ENCODE assay signal across 8 mouse cellular contexts in the genomic region with DNA sequence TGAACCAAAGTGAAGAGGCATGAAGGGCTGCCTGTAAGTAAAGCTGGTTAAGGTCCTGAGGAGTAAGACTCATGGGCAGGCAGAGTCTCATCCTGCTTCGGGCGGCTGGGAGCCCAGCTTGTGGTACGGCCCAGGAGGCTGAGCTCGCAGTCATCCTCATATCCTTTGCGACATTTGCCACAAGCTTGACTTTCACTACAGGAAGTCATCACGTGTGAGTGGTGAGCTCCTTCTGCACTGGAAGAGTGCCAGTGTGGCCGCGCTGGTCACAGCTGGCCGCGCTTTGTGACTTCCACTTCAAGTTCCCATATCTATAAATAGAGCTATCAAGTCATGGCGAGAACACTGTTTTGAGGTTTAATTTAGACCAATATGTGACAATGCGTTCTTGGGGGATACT. TPM values are rescaled to one million over a fixed set of nuclear protein-coding genes. Genes with fewer than 3 reads are reported as not detected.
DNase-seq lines count a peak whose midpoint lies in the region; ATAC-seq and TF ChIP-seq lines count a peak whose summit lies in the region.

No protein-coding gene starts in this region.

- TF ChIP-seq POLR2A in cerebellum, adult 2 months (IDR thresholded peaks at IDR 0.05; ENCODE audit: borderline replicate concordance, insufficient read depth, low read length): no peak

- H3K27me3 ChIP-seq in cerebellum, adult 2 months (ENCODE audit: control insufficient read depth, insufficient read depth, low read length): no peaks in the 10 kb centered on the region
- no peaks in the 10 kb centered on the region for H3K27me3 ChIP-seq in C2C12 (ENCODE audit: control insufficient read depth, insufficient read depth, insufficient read length)
- H3K27me3 ChIP-seq in liver, embryonic 13.5 days: 0 out of 2 replicates have a peak, but pooled peaks cover 4% of the 10 kb centered on the region

- H3K9ac ChIP-seq in liver, embryonic 13.5 days: no peak overlapping the region

- H3K9me3 ChIP-seq in liver, embryonic 13.5 days (replicated peaks): no peaks in the 10 kb centered on the region

- no peak overlapping the region for H3ac ChIP-seq in C2C12 (ENCODE audit: control insufficient read depth, insufficient read length, low read depth)

- no peak overlapping the region for H3K27ac ChIP-seq in cerebellum, adult 2 months (ENCODE audit: insufficient read depth, low read length)
- no peak overlapping the region for H3K27ac ChIP-seq in liver, embryonic 13.5 days

- H3K79me2 ChIP-seq in C2C12 (ENCODE audit: control insufficient read depth, insufficient read depth): no peaks in the 10 kb centered on the region

- no peaks in the 10 kb centered on the region for H3K36me3 ChIP-seq in C2C12 (ENCODE audit: control insufficient read depth, insufficient read depth)
- no peaks in the 10 kb centered on the region for H3K36me3 ChIP-seq in liver, embryonic 13.5 days

- DNase-seq in cerebellum, postnatal 14 days: peak; percentile 19 to 43
- no peak for DNase-seq in cerebellum, adult 2 months
- DNase-seq in liver, embryonic 13.5 days: peak; percentile 20
- peak; percentile 85 for DNase-seq in skeletal muscle tissue, adult 2 months (ENCODE audit: low read depth, low spot score)
- no peak for DNase-seq in embryo, embryonic 10.5 days (ENCODE audit: low spot score)
- DNase-seq in cerebellum, postnatal 36 days: no peak

- 40% methylated on average over 12 of the region's 12 CpGs for WGBS in cerebellum, adult 2 months
- WGBS in liver, embryonic 13.5 days (ENCODE audit: insufficient replicate concordance): 15% methylated on average over 12 of the region's 12 CpGs

- peak; percentile 85 for ATAC-seq in granulocyte monocyte progenitor cell, adult 5-6 weeks (replicated peaks; ENCODE audit: poor library complexity, severe bottlenecking)
- no peak for ATAC-seq in liver, embryonic 13.5 days (ENCODE audit: low read depth)

- H3K79me3 ChIP-seq in C2C12 (ENCODE audit: low read depth): no peaks in the 10 kb centered on the region

- peaks cover 11% of the 10 kb centered on the region for H3K4me1 ChIP-seq in cerebellum, adult 2 months (ENCODE audit: control insufficient read depth, insufficient read depth, low read length)
- H3K4me1 ChIP-seq in liver, embryonic 13.5 days (replicated peaks): no peaks in the 10 kb centered on the region

- H3K4me3 ChIP-seq in cerebellum, adult 2 months (replicated peaks; ENCODE audit: insufficient read depth, low read depth, low read length): no peak overlapping the region
- H3K4me3 ChIP-seq in C2C12 (ENCODE audit: insufficient read depth, poor library complexity, severe bottlenecking): no peak overlapping the region
- no peak overlapping the region for H3K4me3 ChIP-seq in liver, embryonic 13.5 days (replicated peaks)

- no peak overlapping the region for H3K4me2 ChIP-seq in liver, embryonic 13.5 days

- TF ChIP-seq CTCF in cerebellum, adult 2 months (IDR thresholded peaks at IDR 0.05; ENCODE audit: borderline replicate concordance, insufficient read depth, low read depth, low read length): no peak
- no peak for TF ChIP-seq CTCF in C2C12 (IDR thresholded peaks at IDR 0.05; ENCODE audit: control insufficient read depth, insufficient read depth, insufficient read length)

TF ChIP-seq in C2C12, 6 proteins besides CTCF, POLR2A, EP300 and RAD21:
- TF ChIP-seq MAX (IDR thresholded peaks at IDR 0.05): no peak
- TF ChIP-seq MYOD1 (IDR thresholded peaks at IDR 0.05; ENCODE audit: control insufficient read depth, insufficient read length, low read depth): no peak
- no peak for TF ChIP-seq MYOG (IDR thresholded peaks at IDR 0.05; ENCODE audit: control insufficient read depth, extremely low read depth, insufficient read length)
- peak; percentile 28 for TF ChIP-seq USF1 (IDR thresholded peaks at IDR 0.05; ENCODE audit: low read depth)

RNA-seq across cellular contexts. Expression of a gene that starts 18.7 kb away (rescaled TPM):
- polyA plus RNA-seq in cerebellum, adult 2 months (2012; rRNA removed): 16.9 and 17.0 TPM in 2 replicates
- polyA plus RNA-seq in C2C12 (2012; fragmentation: generic; extraction: Trizol): not detected
- not detected in 2 replicates for total RNA-seq in granulocyte monocyte progenitor cell, adult 5-6 weeks (2014; fragmentation: Nextera tagmentation)
- total RNA-seq in granulocyte monocyte progenitor cell, adult 5-6 weeks (2017): not detected in 2 replicates
- not detected in 2 replicates for polyA plus RNA-seq in liver, embryonic 13.5 days (2015; fragmentation: Nextera tagmentation; extraction: Ambion mirVana)

Comparison
In these comparisons a context has a peak if more than half of its experiments do, and no peak if none do; other contexts are left out.
1. DNase-seq: peak in cerebellum, postnatal 14 days (2 of 2), liver, embryonic 13.5 days (single experiment) and skeletal muscle tissue, adult 2 months (single experiment); none in cerebellum, adult 2 months (0 of 2), embryo, embryonic 10.5 days (single experiment) and cerebellum, postnatal 36 days (0 of 2).
2. RNA of a gene that starts 18.7 kb away (polyA plus RNA-seq): 16.9 to 17.0 TPM in cerebellum, adult 2 months; not detected in liver, embryonic 13.5 days and not detected in C2C12 (single experiment); every median in the first group is over 10 times any median in the second.